Mouse (Mus musculus) midbrain, embryonic 12.5 days (tissue): Measurements from ENCODE around the gene Arhgef17. TPM values are rescaled to one million over a fixed set of nuclear protein-coding genes. Genes with fewer than 3 reads are reported as not detected.

ENCODE experiments used
- ATAC-seq: fragments of 200-750 bp; cut with Nextera tagmentation; 2 replicates; pipeline ENCODE4 v1.8.0; 2017; ENCODE audit warnings: low read depth, moderate TSS enrichment, moderate library complexity; ENCODE audit not compliant: low FRiP score
- H3K27ac ChIP-seq: fragments of 300-500 bp; sonication (generic); replicated peaks from 2 replicates; pipeline ENCODE4 v1.5.1; 2016; ENCODE audit warnings: mild to moderate bottlenecking
- H3K27me3 ChIP-seq: fragments of 300-500 bp; sonication (generic); 2 replicates; pipeline ENCODE4 v1.6.1; 2016; ENCODE audit warnings: mild to moderate bottlenecking
- H3K36me3 ChIP-seq: fragments of 300-500 bp; sonication (generic); 2 replicates; pipeline ENCODE4 v1.6.1; 2016
- H3K4me1 ChIP-seq: fragments of 300-500 bp; sonication (generic); 2 replicates; pipeline ENCODE4 v1.6.1; 2016
- H3K4me2 ChIP-seq: fragments of 300-500 bp; sonication (generic); replicated peaks from 2 replicates; pipeline ENCODE4 v1.6.1; 2016; ENCODE audit warnings: mild to moderate bottlenecking, moderate library complexity
- H3K4me3 ChIP-seq: fragments of 300-500 bp; sonication (generic); 2 replicates; pipeline ENCODE4 v1.5.1; 2016; ENCODE audit warnings: mild to moderate bottlenecking
- H3K9ac ChIP-seq: fragments of 300-500 bp; sonication (generic); replicated peaks from 2 replicates; pipeline ENCODE4 v1.6.1; 2016; ENCODE audit warnings: mild to moderate bottlenecking, moderate library complexity
- H3K9me3 ChIP-seq: fragments of 300-500 bp; sonication (generic); 2 replicates; pipeline ENCODE4 v1.6.1; 2016; ENCODE audit warnings: mild to moderate bottlenecking
- WGBS: fragments of 180-500 bp; shearing (Covaris S2); methylation state at CpG from one replicate; pipeline ENCODE4 v1.1.7; 2016; 5-methylcytosine and 5-hydroxymethylcytosine counted together
- polyA plus RNA-seq: library from polyadenylated mRNA; unstranded; fragments of >200 nt; fragmentation: Nextera tagmentation; extraction: Ambion mirVana; gene quantifications from 2 replicates; pipeline ENCODE4 v1.2.1, GENCODE M21; 2016

Gene Arhgef17
- polyA plus RNA-seq, 1 experiment from 2014 or later: 7.1 TPM

DNA sequence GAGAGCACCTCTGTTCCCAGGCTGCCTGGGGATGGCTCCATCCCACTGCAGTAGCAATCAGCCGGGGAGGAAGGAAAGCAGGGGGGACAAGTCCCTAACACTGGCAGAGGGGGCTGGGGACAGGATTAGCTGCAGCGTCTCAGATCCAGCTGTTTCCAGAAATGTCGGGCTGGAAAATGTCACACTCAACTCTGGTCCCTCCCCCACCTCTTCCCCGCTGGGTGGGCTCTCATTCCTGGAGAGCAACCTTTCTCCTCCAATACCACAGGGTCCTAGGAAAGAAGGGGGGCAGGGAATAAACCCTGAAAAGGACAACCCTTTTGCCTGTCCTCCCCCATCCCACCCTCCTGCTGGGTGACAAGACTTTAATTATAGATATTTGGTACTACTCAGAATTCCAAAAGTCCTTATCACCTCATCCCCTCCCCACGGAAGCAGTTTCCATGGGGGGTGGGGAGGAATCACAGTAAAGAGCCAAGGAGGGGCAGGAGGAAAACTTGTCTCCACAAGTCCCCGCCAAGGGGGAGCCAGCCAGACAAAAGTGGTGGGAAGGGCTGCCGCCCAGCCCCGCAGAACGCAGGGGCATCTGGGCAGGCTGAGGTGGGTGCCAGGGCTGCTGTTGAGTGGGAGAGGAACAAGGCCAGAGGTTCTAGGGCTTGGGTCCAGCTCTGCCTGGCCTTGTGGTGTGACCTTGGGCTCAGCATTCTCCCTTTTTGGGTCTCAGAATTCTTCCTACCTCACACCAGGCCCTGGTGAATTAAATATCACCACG is 7.0 kb downstream of the Arhgef17 start:
- no peak for ATAC-seq
- H3K4me2 ChIP-seq: peak overlapping the region; percentile 88
- H3K36me3 ChIP-seq: 0 out of 2 replicates have a peak, but pooled peaks cover 7% of the 10 kb centered on the region
- H3K27me3 ChIP-seq: peaks cover 6% of the 10 kb centered on the region
- H3K27ac ChIP-seq: no peak overlapping the region
- 17% methylated on average over 10 of the region's 10 CpGs for WGBS
- 0 out of 2 replicates have a peak overlapping the region, but pooled peaks have one; percentile 7 for H3K4me3 ChIP-seq
- H3K9me3 ChIP-seq: no peaks in the 10 kb centered on the region
- peaks cover 70% of the 10 kb centered on the region for H3K4me1 ChIP-seq
- peak overlapping the region; percentile 24; the same call in 1 of the 2 replicates for H3K9ac ChIP-seq

DNA sequence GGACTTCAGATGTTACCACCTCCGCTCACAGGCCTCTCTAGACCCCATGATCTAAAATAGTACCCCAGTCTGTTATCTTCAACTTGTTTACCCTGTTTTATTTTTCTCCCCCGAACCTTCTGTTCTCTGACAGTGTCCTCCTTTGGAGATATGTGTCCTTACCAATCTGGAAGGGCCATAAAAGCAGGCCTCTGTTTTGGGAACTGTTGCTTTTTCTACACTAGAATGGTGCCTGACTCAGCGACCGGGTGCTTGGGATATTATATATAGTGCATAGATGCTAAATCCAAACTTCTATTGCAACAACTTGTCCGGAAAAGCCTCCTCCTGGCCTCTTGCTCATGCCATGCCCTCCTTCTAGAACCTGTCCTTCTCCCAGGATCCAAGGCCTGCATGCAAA is 7.7 kb downstream of the Arhgef17 start:
- Histone ChIP-seq H3K4me2 (0 out of 2 replicates have a peak overlapping the region, but pooled peaks have one; percentile 88), H3K9ac (no peak overlapping the region), H3K4me1 (peaks cover 70% of the 10 kb centered on the region), H3K9me3 (no peaks in the 10 kb centered on the region), H3K4me3 (no peak overlapping the region), H3K36me3 (0 out of 2 replicates have a peak, but pooled peaks cover 7% of the 10 kb centered on the region), H3K27me3 (no peaks in the 10 kb centered on the region), H3K27ac (no peak overlapping the region)
- no peak for ATAC-seq
- WGBS: 90% methylated on average over 5 of the region's 5 CpGs

DNA sequence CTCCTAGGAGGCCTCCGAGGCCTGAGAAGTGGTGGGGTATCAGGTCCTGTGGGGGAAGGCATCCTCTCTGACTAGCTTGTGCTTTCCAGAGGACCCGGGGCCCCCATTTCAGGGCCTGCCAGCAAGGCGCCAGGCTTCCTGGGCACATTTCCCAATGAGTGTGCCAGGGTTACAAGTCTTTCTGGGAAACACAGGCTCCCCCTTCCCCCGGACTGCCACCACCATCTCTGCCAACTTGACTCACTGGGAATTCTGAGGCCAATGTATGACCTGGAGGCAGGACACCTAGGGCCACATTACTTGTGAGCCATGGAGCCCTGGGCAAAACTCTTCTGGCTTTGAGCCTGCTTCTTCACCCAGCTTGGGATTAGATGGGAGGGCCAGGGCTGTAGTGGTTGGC is 9.0 kb downstream of the Arhgef17 start:
- H3K4me1 ChIP-seq: peaks cover 66% of the 10 kb centered on the region
- ATAC-seq: no peak
- no peaks in the 10 kb centered on the region for H3K27me3 ChIP-seq
- no peaks in the 10 kb centered on the region for H3K9me3 ChIP-seq
- H3K36me3 ChIP-seq: 0 out of 2 replicates have a peak, but pooled peaks cover 7% of the 10 kb centered on the region
- H3K4me2 ChIP-seq: no peak overlapping the region
- H3K27ac ChIP-seq: no peak overlapping the region
- WGBS: 92% methylated on average over 4 of the region's 4 CpGs
- no peak overlapping the region for H3K9ac ChIP-seq
- H3K4me3 ChIP-seq: no peak overlapping the region

GRCm38 (mm10) chr7:100921289-100921688 is 10.6 kb downstream of the Arhgef17 start:
- no peak overlapping the region for H3K4me3 ChIP-seq
- H3K9me3 ChIP-seq: no peaks in the 10 kb centered on the region
- H3K27ac ChIP-seq: no peak overlapping the region
- H3K36me3 ChIP-seq: peaks cover 11% of the 10 kb centered on the region; the same call in 1 of the 2 replicates
- no peaks in the 10 kb centered on the region for H3K27me3 ChIP-seq
- H3K4me2 ChIP-seq: no peak overlapping the region
- 92% methylated on average over 5 of the region's 5 CpGs for WGBS
- H3K4me1 ChIP-seq: peaks cover 50% of the 10 kb centered on the region
- no peak for ATAC-seq
- H3K9ac ChIP-seq: no peak overlapping the region

DNA sequence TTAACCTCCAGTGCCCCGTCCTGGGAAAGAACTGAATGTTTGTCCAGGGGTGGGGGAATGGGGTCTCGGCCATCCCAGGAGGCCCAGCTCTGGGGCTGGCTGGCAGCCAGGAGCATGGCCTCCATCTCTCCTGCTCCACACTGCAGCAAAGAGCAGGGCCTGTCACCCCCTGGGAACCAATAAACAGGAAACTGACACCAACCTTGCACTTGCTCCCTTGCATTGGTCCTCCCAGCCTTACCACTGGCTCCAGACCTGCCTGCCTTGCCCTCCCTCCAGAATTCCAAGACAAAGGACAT is 12.1 kb downstream of the Arhgef17 start:
- 32% methylated on average over 2 of the region's 2 CpGs for WGBS
- no peak for ATAC-seq
- no peak overlapping the region for H3K4me3 ChIP-seq
- no peak overlapping the region for H3K27ac ChIP-seq
- H3K9me3 ChIP-seq: no peaks in the 10 kb centered on the region
- H3K4me1 ChIP-seq: peaks cover 35% of the 10 kb centered on the region
- H3K9ac ChIP-seq: no peak overlapping the region
- H3K4me2 ChIP-seq: no peak overlapping the region
- no peaks in the 10 kb centered on the region for H3K27me3 ChIP-seq
- peaks cover 12% of the 10 kb centered on the region; the same call in 1 of the 2 replicates for H3K36me3 ChIP-seq

GRCm38 (mm10) chr7:100919006-100919808 is 12.7 kb downstream of the Arhgef17 start:
- Histone ChIP-seq H3K27me3 (no peaks in the 10 kb centered on the region), H3K4me3 (no peak overlapping the region), H3K36me3 (peaks cover 16% of the 10 kb centered on the region; the same call in 1 of the 2 replicates), H3K4me2 (no peak overlapping the region), H3K4me1 (peaks cover 29% of the 10 kb centered on the region), H3K27ac (0 out of 2 replicates have a peak overlapping the region, but pooled peaks have one; percentile 35), H3K9me3 (no peaks in the 10 kb centered on the region), H3K9ac (no peak overlapping the region)
- 55% methylated on average over 7 of the region's 7 CpGs for WGBS
- no peak for ATAC-seq

GRCm38 (mm10) chr7:100918176-100918575 is 13.7 kb downstream of the Arhgef17 start:
- H3K4me1 ChIP-seq: peaks cover 21% of the 10 kb centered on the region
- no peak overlapping the region for H3K9ac ChIP-seq
- H3K4me3 ChIP-seq: no peak overlapping the region
- H3K9me3 ChIP-seq: no peaks in the 10 kb centered on the region
- no peak overlapping the region for H3K4me2 ChIP-seq
- peaks cover 16% of the 10 kb centered on the region; the same call in 1 of the 2 replicates for H3K36me3 ChIP-seq
- WGBS: 45% methylated on average over 9 of the region's 9 CpGs
- no peak overlapping the region for H3K27ac ChIP-seq
- ATAC-seq: no peak
- no peaks in the 10 kb centered on the region for H3K27me3 ChIP-seq

GRCm38 (mm10) chr7:100917751-100918150 is 14.2 kb downstream of the Arhgef17 start:
- H3K36me3 ChIP-seq: peaks cover 16% of the 10 kb centered on the region; the same call in 1 of the 2 replicates
- peaks cover 21% of the 10 kb centered on the region for H3K4me1 ChIP-seq
- no peak overlapping the region for H3K4me3 ChIP-seq
- no peaks in the 10 kb centered on the region for H3K27me3 ChIP-seq
- H3K9me3 ChIP-seq: no peaks in the 10 kb centered on the region
- ATAC-seq: no peak
- 70% methylated on average over 6 of the region's 6 CpGs for WGBS
- H3K4me2 ChIP-seq: no peak overlapping the region
- no peak overlapping the region for H3K27ac ChIP-seq
- H3K9ac ChIP-seq: no peak overlapping the region

DNA sequence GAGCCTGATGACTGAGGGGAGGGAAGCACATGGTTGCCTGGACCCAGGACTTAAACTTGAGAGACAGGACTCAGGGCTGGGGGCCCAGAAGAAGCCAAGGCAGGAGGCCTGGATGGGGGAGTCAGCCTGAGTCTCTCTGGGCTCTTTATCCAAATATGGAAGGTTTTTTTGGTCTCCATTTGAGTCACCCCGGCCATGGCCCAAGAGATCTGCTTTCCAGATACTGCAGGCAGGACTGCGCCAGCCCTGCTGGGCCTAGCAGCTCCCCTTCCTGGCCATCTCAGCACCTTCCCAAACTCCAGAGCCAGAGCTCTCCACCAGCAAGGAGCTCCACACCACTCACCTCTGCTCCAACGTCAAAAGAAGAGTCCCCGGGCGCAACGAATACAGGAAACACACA is 15.4 kb downstream of the Arhgef17 start:
- Histone ChIP-seq H3K9ac (no peak overlapping the region), H3K4me1 (peaks cover 28% of the 10 kb centered on the region), H3K27ac (no peak overlapping the region; the same call in 1 of the 2 replicates), H3K9me3 (no peaks in the 10 kb centered on the region), H3K4me3 (no peak overlapping the region), H3K36me3 (peaks cover 12% of the 10 kb centered on the region; the same call in 1 of the 2 replicates), H3K4me2 (no peak overlapping the region), H3K27me3 (no peaks in the 10 kb centered on the region)
- WGBS: 90% methylated on average over 6 of the region's 6 CpGs
- no peak for ATAC-seq

- H3K27ac ChIP-seq: no peak overlapping the region
- H3K4me3 ChIP-seq: no peak overlapping the region
- peaks cover 8% of the 10 kb centered on the region; the same call in 1 of the 2 replicates for H3K36me3 ChIP-seq
- ATAC-seq: no peak
- H3K9me3 ChIP-seq: no peaks in the 10 kb centered on the region
- no peak overlapping the region for H3K9ac ChIP-seq
- peaks cover 38% of the 10 kb centered on the region for H3K4me1 ChIP-seq
- H3K4me2 ChIP-seq: no peak overlapping the region
- 87% methylated on average over 5 of the region's 5 CpGs for WGBS
- H3K27me3 ChIP-seq: no peaks in the 10 kb centered on the region
Measured at GRCm38 (mm10) chr7:100915204-100915603, 16.7 kb downstream of the Arhgef17 start.

GRCm38 (mm10) chr7:100911791-100912190 is 20.1 kb downstream of the Arhgef17 start:
- H3K9me3 ChIP-seq: no peaks in the 10 kb centered on the region
- H3K27ac ChIP-seq: peak overlapping the region; percentile 40
- WGBS: 48% methylated on average over 9 of the region's 9 CpGs
- 0 out of 2 replicates have a peak, but pooled peaks have one; percentile 5 for ATAC-seq
- no peak overlapping the region for H3K9ac ChIP-seq
- no peak overlapping the region for H3K4me3 ChIP-seq
- H3K4me2 ChIP-seq: peak overlapping the region; percentile 16
- no peaks in the 10 kb centered on the region for H3K27me3 ChIP-seq
- peaks cover 8% of the 10 kb centered on the region; the same call in 1 of the 2 replicates for H3K36me3 ChIP-seq
- H3K4me1 ChIP-seq: peaks cover 27% of the 10 kb centered on the region
